Mouse (Mus musculus) urinary bladder, postnatal 4 days (tissue): ENCODE data around the gene Frmd6.

Experiments
- DNase-seq, 2 experiments: peaks; one replicate each; pipeline ENCODE4 v3.0.0; 2021 to 2022; ENCODE audit warnings: low spot score in 2 of 2

Frmd6 gene

DNA sequence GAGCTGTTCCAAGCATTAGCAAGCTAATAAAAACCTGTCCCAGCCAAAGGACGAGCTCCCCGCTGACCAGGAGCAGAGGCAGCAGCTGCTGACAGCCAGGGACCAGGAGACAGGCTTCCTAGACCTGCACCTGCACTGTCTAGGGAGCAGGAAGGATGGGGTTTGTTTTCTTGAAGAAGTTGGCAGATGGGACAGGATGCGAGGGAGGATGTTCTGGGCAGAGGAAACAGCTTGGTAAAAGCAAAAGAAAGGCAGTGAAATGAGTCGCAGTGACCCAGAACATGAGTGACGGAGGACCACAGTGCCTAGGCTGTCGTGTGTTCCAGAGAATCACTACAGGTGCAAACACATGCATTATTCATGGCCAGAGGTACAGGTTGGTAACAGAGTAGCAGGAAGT lies 27.7 kb downstream of the Frmd6 start:
- DNase-seq: no peak

DNA sequence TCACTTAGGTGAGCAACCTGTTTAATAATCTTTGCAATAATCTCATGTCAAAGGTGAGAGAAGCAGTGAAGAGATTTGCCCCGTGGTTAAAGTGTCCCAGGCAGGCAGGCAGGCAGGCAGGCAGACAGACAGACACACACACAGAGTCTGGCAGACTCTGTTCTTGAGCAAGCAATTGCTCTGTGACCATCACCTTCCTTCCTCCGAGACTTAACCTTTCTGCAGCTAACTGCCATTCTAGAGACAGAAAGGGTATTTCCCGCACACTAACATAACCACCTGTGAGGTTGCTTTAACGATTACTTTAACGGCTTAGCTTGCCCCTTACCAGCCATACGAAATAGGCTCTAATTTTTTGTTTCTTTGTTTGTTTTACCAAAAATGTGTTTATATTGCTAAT lies 30.4 kb downstream of the Frmd6 start:
- DNase-seq: no peak

DNA sequence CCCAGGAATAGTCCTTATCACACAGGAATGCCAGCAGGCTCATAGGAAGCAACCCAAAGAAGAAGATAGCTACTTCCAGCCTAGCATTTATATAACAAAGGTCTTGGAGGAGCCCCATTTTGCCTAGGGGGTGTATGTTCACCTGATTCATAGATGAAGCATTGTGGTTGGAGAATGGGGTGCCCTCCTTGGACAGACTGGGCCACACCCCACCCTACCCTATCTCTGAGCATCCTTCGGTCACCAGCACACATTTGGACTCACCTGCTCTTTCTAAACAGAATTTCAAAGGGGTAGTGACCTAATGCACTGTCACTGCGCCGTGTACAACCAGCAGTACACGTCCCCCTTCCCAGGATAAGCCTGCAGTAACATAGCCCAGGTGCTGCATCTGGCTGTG lies 31.5 kb downstream of the Frmd6 start:
- no peak for DNase-seq

DNA sequence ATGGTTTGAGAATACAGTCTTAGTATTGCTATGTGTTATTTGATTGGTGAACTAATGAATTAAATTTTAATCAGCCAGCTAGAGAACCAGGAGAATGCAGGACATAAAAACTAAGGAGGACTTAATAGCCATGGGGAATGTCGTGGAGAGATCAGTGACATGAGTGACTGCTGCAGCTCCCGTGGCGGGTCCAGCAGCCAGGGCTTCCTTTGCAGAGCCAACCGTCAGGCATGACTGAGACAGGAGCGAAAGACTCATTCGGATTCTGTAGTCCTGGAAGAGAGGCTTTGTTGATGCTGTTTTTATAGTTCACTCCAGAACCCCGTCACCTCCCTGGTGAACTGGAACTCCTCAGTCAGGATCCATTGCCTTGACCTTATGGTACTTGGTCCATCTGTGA lies 38.0 kb downstream of the Frmd6 start:
- DNase-seq: no peak

DNA sequence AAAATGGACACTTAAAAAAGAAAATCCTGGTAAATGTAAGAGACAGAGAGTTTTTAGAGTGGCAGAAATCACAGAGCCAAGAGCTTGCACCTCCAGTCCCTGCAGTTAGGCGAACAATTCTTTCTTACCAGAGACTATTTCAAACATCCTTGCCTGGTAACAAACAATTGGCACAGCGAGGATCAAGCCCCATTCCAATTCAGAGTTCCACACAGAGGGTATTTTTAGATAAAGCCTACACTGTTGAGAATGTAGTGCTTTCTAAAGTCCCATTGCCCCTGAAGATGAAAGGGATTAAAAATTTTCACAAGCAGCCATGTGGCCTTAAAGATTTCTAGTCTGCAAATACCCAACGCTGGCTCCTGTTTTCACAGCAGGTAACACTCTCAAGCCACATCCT lies 42.5 kb downstream of the Frmd6 start:
- DNase-seq: no peak

DNA sequence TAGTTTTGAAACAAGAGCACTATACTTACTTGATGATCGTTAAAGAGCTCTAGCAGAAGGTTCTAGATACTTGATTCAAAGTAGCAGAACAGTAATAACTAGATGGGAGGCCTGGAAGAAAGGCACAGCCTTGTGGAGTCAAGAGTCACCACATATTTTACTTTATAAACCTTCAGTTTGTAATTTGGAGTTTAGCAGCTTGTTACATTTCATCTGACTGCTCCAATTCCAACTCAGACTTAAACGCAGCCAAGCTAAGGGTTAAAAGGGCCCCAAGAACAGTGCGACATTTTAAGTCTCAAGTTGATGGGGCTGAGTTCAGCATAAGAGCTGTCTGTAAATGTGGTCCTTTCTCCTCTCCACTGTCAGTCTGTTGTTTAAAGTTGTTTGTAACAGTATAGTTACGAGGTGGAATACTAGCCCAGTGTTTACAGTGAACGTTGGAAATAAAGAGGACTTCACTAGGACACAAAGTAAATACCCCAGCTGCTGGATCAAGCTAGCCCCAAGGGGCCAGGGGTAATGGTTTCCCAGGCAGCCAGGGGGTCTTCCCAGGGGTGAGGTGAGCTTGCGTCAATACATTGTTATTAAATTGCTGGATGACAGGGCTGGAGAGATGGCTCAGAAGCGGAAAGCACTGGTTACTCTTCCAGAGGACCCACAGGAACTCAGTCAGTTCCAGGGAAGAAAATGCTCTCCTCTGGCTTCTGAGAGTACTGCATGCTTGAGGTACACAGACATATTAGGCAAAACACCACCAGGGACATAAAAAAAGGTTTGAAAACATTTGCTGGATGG lies 43.1 kb downstream of the Frmd6 start:
- no peak for DNase-seq

DNA sequence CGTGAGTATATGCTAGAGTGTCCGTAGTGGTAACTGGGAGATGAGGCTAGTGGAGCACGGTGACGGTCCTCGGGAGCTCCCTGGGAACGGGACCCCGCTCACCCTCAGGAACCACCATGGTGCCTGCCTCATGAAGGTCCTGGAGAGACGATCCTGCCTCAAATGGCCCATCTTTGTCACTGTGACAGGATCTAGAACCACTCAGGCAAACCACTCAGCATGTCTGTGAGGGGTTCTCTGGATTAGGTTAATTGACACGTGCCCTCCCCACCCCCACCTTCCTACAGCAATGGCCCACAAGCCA lies 43.6 kb downstream of the Frmd6 start:
- DNase-seq: no peak

DNA sequence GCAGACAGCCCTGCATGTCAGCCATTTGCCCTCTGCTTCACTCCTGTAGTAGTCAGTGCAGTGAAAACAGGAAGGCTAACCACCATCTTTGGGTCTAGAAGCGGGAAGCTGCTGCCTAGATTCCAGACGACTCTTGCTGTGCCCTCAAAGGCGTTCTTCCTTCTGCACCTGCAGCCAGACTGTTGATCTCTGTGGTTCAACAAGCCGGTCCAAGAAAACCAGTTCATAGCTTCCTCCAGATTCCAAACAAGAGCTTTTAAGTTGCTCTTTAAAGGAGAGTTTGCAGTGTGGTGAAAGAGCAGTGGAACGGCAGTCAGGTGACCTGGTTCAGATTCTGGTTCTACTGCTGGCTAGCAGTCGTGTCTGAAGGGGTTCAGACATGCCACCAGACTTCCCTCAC lies 48.2 kb downstream of the Frmd6 start:
- no peak for DNase-seq

DNA sequence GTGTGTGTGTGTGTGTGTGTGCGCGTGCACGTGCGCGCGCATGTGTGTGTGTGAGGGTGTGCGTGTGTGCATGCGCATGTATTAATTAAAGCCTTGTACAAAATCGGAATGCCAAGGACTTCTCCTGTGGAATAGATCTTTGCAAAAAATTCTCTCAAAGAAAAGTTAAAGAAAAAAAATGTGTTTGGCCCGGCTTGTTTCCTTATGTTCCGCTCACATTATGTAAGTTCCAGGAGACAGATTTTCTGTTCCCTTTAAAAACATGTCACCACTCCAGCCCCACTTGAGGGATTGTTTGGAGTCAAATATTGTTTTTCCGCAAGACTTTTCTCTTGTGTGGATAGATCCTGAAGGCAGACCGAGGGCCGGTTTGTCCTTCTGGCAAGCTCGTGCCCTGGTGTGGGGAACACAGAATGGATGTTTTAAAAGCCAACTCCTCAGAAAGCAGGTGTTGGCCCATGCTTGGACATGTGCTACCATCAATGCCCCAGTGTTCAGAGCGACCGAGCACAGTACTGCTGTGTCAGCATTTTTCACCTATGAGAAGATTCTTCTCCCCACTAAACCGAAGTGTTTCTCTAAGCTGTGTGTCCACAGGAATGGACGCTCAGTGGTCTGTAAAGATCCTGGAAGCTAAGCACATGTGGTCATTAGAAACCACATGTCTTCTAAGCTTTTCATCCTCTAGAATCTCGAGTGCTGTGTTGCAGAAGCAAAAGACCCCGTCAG lies 51.1 kb downstream of the Frmd6 start:
- no peak for DNase-seq

DNA sequence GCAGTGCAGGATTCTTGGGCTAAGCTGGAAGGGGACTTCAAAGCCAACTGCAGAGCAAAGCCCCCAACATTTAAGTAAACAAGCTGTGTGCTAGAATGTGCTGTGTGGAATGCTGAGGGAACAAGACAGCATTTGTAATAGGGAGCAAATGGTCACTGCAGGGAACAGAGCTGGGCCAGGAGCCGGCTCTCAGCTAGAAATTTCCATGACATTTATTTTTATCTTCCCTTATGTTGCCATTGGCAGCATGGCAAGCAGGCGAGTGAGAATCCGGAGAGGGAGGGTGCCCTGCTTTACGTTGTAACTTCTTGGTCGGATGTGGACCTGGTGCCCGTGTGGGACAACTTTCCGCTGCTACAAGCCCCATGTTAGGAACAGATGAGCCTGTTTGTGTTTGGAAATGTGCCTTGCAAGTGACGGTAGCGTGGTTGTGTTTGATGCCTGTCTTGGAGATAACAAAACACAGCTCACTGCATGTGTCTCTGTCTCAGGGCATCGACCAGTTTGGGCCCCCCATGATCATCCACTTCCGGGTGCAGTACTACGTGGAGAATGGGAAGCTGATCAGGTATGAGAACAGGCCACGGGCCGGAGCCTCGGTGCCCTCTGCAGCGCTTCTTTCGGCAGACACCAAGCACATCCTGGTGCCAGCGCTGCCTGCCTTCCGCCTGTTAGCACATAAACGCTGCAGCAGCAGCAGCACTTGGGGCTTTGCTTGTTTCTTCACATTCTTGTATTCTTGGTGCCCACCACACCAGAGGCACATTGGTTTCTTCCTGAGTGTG lies 52.8 kb downstream of the Frmd6 start:
- DNase-seq: no peak

DNA sequence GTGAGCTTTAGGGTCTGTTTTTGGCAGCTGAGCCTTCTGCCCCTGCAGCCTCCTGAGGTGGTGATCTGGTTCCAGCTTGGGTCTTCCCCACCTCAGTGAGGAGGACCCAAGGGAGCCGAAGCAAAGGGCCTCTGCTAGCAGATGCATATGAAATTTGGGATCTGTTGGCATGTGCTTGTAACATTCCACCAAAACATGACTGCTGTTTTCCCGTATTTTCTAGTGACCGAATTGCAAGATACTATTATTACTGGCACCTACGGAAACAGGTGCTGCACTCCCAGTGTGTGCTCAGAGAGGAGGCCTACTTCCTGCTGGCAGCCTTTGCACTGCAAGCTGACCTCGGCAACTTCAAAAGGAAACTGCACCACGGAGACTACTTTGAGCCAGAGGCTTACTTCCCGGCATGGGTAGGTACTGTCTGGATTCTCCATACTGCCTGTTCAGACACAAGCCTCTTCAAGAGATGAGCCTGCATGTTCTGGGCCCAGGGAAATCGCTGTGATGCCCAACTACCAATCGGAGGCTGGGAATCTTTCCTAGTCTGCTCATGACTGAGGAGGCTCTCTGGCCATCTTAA lies 55.2 kb downstream of the Frmd6 start:
- DNase-seq: no peak

DNA sequence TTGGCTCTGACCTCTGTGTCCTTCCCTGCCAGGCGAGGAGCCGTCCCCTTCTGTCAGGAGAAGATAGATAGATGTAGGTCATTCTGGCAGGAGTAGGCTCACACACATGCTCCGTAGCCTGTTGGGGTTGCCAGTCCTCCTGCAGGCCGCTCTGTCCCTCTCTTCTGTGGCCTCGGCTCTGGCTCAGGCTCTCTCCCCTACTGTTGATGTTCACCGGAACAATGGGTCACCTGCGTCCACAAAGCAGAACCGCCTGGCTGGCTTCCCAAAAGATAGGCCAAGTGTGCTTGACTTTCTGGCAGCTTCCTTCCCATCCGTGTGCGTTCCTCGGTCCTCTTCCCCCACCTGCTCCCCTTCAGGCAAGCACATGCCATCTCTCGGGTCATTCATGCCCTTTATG lies 56.0 kb downstream of the Frmd6 start:
- no peak for DNase-seq

DNA sequence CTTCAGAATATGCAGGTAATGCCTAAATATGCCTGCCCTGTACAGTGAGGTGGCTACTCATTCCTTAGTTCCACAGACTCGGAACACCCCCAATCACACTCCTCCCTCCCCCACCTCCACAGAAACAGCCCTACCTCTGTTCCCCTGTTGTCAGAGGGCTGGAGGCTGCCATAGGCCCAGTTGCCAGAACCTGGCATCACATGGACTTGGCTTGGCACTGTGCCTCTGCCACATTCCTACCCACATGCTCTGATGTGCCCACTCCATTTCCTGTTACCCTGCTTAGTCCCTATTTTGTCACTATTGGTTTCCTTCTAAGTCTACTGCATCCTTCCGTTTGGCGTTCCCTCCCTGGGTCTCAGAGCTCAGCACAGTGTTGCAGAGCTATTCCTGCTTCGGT lies 56.5 kb downstream of the Frmd6 start:
- DNase-seq: no peak

DNA sequence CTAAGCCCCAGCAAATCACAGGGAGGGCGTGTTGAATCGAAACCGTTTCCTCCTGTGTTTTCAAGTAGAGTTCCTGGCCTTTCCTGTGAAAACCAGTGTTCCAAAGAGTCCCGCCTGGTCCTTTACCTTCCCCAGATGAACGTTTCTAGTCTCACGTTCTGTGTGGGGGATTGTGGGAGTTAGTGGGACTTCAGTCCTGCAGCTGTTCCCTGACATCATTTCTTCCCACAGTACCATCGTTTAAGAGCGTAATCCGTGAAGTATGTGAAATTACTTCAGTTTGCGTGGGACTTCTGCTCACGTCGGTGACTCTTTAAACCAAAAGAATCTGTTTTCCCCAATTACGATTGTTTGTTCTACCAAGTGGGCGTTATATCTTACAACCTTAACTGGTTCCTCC lies 57.8 kb downstream of the Frmd6 start:
- no peak for DNase-seq

DNA sequence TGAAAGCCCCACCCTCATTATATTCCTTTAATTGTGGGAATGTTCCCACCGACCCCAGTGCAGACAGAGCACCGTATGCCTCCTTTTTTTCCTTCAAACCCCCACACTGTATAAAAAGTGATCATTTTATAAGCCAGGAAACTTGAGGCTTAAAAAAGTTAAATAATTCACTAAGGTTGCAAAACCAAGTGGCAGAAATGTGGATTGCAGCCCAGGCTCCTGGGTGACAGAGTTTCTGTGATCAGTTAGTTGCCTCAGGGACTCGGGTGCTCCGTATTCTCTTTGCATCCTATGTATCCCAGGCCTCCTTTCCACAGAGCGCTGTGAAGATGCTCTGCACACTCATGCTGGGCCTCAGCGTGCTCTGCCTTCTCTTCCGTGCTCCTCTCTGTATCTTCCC lies 58.8 kb downstream of the Frmd6 start:
- no peak for DNase-seq

DNA sequence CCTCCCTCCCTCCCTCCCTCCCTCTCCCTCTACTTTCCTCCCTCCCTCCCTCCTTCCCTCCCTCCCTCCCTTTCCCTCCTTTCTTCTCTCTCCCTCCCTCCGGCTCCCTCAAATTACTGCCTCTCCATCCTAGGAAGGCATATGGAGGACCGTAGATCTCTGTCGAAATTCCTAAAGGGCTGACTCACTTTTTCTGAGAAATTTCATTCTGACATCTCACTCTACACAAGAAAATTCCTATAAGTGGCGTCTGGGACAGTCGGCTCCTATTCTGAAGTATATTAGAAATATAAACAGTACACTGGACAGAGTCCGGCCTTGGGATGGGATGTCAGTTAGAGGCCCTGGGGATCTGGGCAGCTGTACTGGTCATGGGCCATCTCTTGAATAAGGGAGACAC lies 59.7 kb downstream of the Frmd6 start:
- no peak for DNase-seq

DNA sequence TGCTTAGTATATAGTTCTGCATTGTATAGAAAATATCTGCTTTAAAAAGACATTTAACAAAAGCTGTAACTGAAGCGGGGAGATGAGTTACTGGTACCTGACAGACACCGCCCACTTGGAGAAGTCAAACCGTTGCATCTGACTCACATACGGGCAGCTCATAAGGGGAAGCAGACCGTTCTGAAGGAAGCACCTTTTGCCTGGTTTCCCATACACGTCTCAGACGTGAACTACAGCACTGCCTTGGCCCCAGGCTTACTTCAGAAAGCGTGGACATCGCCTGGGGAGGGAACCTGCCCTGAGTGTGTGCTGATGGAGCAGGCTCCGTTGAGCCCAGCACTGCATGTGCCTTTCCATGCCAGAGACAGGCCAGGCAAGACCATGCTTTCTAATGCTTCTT lies 60.3 kb downstream of the Frmd6 start:
- DNase-seq: no peak

DNA sequence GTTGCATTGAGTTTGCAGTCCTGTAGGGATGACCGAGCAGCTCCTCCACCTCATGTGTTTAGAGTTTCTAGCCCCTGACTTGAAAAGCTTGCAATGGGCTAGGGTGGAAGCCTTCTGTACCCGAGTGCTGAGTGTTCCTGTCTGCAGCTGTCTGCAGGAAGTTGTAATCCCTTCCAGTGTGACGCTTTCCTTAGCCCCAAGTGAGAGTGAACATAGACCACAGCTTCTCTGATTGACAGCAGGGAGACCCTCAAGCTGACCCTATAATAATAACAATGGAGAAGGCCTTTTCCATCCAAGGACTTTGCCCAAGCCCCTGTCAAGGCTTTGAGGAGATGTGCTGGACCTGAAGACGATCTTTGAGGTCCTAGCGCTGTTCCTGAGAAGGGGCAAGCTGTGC lies 65.1 kb downstream of the Frmd6 start:
- no peak for DNase-seq

DNA sequence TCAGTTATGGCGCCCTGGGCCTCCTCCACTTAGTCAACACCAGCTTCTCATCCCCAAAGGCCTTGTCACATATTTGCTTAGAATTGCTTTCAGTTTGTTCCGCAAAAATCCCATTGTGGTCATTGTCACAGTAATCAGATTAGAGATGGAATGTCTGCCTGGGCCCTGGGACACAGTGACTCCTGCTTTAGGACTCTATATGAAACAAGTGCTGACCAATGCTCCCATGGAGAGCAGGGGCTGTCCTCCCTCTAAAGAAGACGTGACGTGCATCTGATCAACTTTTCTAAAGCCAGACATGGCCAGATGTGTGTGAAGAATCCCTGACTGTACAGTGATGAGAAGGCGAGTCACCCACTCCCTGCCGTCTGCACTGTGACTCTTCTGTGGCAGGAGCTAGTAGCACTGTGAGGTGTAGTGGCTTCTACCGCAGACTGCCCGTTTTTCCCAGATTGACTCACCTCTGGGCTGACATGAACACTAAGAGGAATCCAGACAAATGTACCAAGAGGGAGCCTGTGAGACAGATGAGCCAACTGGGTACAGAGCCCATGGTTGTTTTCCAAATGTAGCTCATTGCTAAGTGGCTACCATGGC lies 65.7 kb downstream of the Frmd6 start:
- no peak for DNase-seq

DNA sequence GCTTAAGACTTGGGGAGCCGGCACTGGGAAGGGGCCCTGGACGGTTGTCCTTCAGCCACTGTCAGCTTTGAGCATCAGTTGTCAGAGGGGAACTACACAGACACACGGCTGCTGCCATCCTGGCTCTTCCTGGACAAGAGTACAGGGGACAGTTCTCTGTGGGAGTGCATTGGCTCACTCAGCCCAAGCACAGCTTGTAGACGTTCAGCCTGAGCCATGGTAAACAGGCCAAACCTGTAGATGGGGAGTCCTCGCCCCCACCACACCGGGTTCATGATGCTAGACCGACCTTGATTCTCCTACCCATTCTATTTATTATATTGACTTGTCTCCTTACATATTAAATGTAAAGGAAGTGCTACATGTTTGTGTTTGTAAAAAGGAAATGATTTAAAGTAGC lies 70.0 kb downstream of the Frmd6 start:
- DNase-seq: no peak

DNA sequence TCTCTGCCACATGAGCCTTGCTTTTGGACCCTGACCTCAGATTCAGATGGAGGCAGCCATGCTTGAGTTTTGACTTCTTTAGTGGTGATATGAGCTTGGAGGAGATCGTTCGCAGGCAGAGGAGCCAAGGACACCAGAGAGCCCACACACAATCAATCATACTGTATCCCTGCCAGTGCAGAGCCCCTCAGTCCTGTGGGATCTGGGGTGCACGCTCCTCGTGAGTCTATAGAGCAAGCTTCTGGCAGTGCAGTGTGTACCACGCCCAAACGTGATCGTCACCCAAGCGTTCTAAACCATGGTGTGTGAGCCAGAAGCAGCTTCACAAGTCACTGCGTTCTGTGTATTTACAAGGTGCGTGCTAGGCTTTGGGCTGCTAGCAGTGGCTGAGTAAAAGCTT lies 70.8 kb downstream of the Frmd6 start:
- no peak for DNase-seq

DNA sequence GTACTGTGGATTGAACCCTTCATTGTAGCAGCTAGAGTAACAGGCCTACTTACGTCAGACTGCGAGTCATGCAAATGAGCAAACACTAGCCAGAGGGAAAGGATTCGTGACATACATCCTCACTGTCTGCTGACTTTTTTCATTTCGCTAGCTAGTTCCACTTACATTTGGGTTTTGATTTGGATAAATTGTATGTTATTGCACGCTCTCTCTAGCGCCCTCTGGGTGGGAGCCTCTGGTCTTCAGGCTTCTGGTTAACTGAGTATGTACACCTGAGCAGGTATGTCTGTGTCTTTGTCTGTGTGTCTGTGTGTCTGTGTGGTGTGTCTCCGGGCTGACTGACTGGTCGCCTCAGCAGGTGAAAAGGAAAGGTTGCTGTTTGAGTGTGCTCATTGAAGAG lies 72.1 kb downstream of the Frmd6 start:
- DNase-seq: no peak
